Mouse (Mus musculus) C2C12 (cell line): Measurements from ENCODE around the gene 8030474K03Rik.

Experiments used
- CEBPB ChIP-seq: IDR thresholded peaks from one replicate; pipeline ENCODE4 v1.6.1; 2011; ENCODE audit warnings: low read depth, mild to moderate bottlenecking, control low read depth, moderate library complexity
- CTCF ChIP-seq: IDR thresholded peaks from one replicate; pipeline ENCODE4 v1.5.1; 2011; ENCODE audit not compliant: control insufficient read depth, insufficient read depth, insufficient read length
- FOSL1 ChIP-seq: IDR thresholded peaks from one replicate; pipeline ENCODE4 v1.8.0; 2011; ENCODE audit warnings: mild to moderate bottlenecking, low read length; ENCODE audit not compliant: poor library complexity, insufficient read depth, severe bottlenecking
- MAX ChIP-seq: IDR thresholded peaks from one replicate; pipeline ENCODE4 v1.6.1; 2011; ENCODE audit warnings: mild to moderate bottlenecking, control low read depth
- USF1 ChIP-seq: IDR thresholded peaks from one replicate; pipeline ENCODE4 v1.6.1; 2011; ENCODE audit warnings: low read depth, mild to moderate bottlenecking, control low read depth, moderate library complexity

DNA sequence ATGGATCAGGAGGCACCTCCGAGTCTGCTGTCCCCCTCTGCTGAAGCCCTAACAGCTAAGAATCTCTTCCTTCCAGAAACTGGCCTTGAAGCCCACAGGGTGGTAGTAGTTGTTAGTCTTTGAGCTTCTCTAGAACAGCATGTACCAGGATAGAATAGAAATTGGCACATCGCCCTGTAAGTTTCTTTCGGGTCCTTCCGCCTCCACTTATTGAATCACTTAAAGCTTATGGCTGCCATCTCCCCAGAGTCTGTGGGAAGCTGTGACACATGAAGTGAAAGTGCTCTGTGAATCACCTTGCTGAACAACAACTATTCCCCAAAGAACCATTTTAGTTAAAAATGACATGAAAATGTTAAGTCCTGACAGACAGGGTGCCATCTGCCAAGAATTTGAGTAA is 29.3 kb upstream of the 8030474K03Rik start:
- no peak for TF ChIP-seq CTCF
- TF ChIP-seq CEBPB, result no peak
- no peak for TF ChIP-seq USF1
- no peak for TF ChIP-seq MAX
- TF ChIP-seq FOSL1, result no peak
